Mouse (Mus musculus): ENCODE data around the gene Lcn12. TPM values are rescaled to one million over a fixed set of nuclear protein-coding genes. Genes with fewer than 3 reads are reported as not detected.

The Lcn12 gene
- polyA plus RNA-seq, 1 experiment from 2014 or later: not detected

- Histone ChIP-seq H3K4me3 (no peak overlapping the region), H3K27ac (no peak overlapping the region), H3K4me2 (peak overlapping the region; percentile 15; the same call in 1 of the 2 replicates), H3K9me3 (replicated peaks) (no peaks in the 10 kb centered on the region), H3K27me3 (replicated peaks) (0 out of 2 replicates have a peak, but pooled peaks cover 2% of the 10 kb centered on the region), H3K9ac (no peak overlapping the region; the same call in 1 of the 2 replicates), H3K4me1 (peaks cover 37% of the 10 kb centered on the region), H3K36me3 (no peaks in the 10 kb centered on the region)
- peak; percentile 78 for ATAC-seq
- 53% methylated on average over 6 of the region's 6 CpGs for whole genome bisulfite sequencing (ENCODE audit: insufficient replicate concordance)
Measured at GRCm38 (mm10) chr2:25487965-25488670, 5.6 kb downstream of the Lcn12 start.

GRCm38 (mm10) chr2:25484901-25485647 is 8.6 kb downstream of the Lcn12 start:
- Histone ChIP-seq H3K36me3 (no peaks in the 10 kb centered on the region), H3K27me3 (replicated peaks) (no peaks in the 10 kb centered on the region), H3K9ac (no peak overlapping the region), H3K4me2 (no peak overlapping the region), H3K27ac (peak overlapping the region; percentile 50), H3K4me3 (no peak overlapping the region), H3K4me1 (peaks cover 37% of the 10 kb centered on the region), H3K9me3 (replicated peaks) (no peaks in the 10 kb centered on the region)
- WGBS (ENCODE audit: insufficient replicate concordance): 53% methylated on average over 11 of the region's 11 CpGs
- ATAC-seq: peak; percentile 52

- WGBS (ENCODE audit: insufficient replicate concordance): 16% methylated on average over 7 of the region's 7 CpGs
- H3K27me3 ChIP-seq (replicated peaks): 0 out of 2 replicates have a peak, but pooled peaks cover 3% of the 10 kb centered on the region
- no peak for ATAC-seq
- no peak overlapping the region for H3K27ac ChIP-seq
- no peak overlapping the region for H3K4me3 ChIP-seq
- no peaks in the 10 kb centered on the region for H3K36me3 ChIP-seq
- no peaks in the 10 kb centered on the region for H3K9me3 ChIP-seq (replicated peaks)
- no peak overlapping the region for H3K4me2 ChIP-seq
- H3K4me1 ChIP-seq: peaks cover 32% of the 10 kb centered on the region
- no peak overlapping the region for H3K9ac ChIP-seq
Measured at GRCm38 (mm10) chr2:25482969-25483368, 10.7 kb downstream of the Lcn12 start.

- Histone ChIP-seq H3K9ac (no peak overlapping the region), H3K4me2 (no peak overlapping the region), H3K36me3 (no peaks in the 10 kb centered on the region), H3K27ac (no peak overlapping the region), H3K9me3 (replicated peaks) (no peaks in the 10 kb centered on the region), H3K4me3 (no peak overlapping the region), H3K27me3 (replicated peaks) (0 out of 2 replicates have a peak, but pooled peaks cover 3% of the 10 kb centered on the region), H3K4me1 (peaks cover 8% of the 10 kb centered on the region)
- 72% methylated on average over 1 of the region's 1 CpGs for WGBS (ENCODE audit: insufficient replicate concordance)
- no peak for ATAC-seq
Measured at GRCm38 (mm10) chr2:25480541-25480940, 13.2 kb downstream of the Lcn12 start.

- no peak for ATAC-seq
- Histone ChIP-seq H3K27me3 (replicated peaks) (0 out of 2 replicates have a peak, but pooled peaks cover 3% of the 10 kb centered on the region), H3K9ac (no peak overlapping the region), H3K4me2 (no peak overlapping the region), H3K4me3 (no peak overlapping the region), H3K4me1 (no peaks in the 10 kb centered on the region), H3K9me3 (replicated peaks) (no peaks in the 10 kb centered on the region), H3K36me3 (no peaks in the 10 kb centered on the region), H3K27ac (no peak overlapping the region)
- 54% methylated on average over 10 of the region's 10 CpGs for WGBS (ENCODE audit: insufficient replicate concordance)
Measured at GRCm38 (mm10) chr2:25479551-25480311, 14.0 kb downstream of the Lcn12 start.

GRCm38 (mm10) chr2:25477967-25478675 is 15.6 kb downstream of the Lcn12 start:
- Histone ChIP-seq H3K27ac (no peak overlapping the region), H3K36me3 (no peaks in the 10 kb centered on the region), H3K9ac (no peak overlapping the region), H3K4me3 (no peak overlapping the region), H3K9me3 (replicated peaks) (no peaks in the 10 kb centered on the region), H3K27me3 (replicated peaks) (0 out of 2 replicates have a peak, but pooled peaks cover 3% of the 10 kb centered on the region), H3K4me2 (no peak overlapping the region), H3K4me1 (no peaks in the 10 kb centered on the region)
- 79% methylated on average over 3 of the region's 3 CpGs for WGBS (ENCODE audit: insufficient replicate concordance)
- ATAC-seq: no peak

GRCm38 (mm10) chr2:25477541-25477940 is 16.2 kb downstream of the Lcn12 start:
- Histone ChIP-seq H3K36me3 (no peaks in the 10 kb centered on the region), H3K4me2 (no peak overlapping the region), H3K9ac (no peak overlapping the region), H3K4me3 (no peak overlapping the region), H3K9me3 (replicated peaks) (no peaks in the 10 kb centered on the region), H3K27me3 (replicated peaks) (0 out of 2 replicates have a peak, but pooled peaks cover 3% of the 10 kb centered on the region), H3K27ac (no peak overlapping the region), H3K4me1 (no peaks in the 10 kb centered on the region)
- no peak for ATAC-seq
- 68% methylated on average over 8 of the region's 8 CpGs for WGBS (ENCODE audit: insufficient replicate concordance)

GRCm38 (mm10) chr2:25472550-25472949 is 21.2 kb downstream of the Lcn12 start:
- Histone ChIP-seq H3K9me3 (replicated peaks) (no peaks in the 10 kb centered on the region), H3K27ac (no peak overlapping the region), H3K4me3 (no peak overlapping the region), H3K27me3 (replicated peaks) (0 out of 2 replicates have a peak, but pooled peaks cover 14% of the 10 kb centered on the region), H3K4me2 (no peak overlapping the region), H3K4me1 (no peaks in the 10 kb centered on the region), H3K36me3 (no peaks in the 10 kb centered on the region), H3K9ac (no peak overlapping the region)
- no peak for ATAC-seq
- WGBS (ENCODE audit: insufficient replicate concordance): 55% methylated on average over 2 of the region's 2 CpGs

GRCm38 (mm10) chr2:25469969-25470368 is 23.7 kb downstream of the Lcn12 start, which contains the start of gene Ptgds:
TSS of gene Ptgds (minus strand) at chr2:25470046.
- Histone ChIP-seq H3K9me3 (replicated peaks) (no peaks in the 10 kb centered on the region), H3K27ac (no peak within 1 kb of the TSS)
- WGBS (ENCODE audit: insufficient replicate concordance): 50% methylated on average over 6 of the region's 6 CpGs

GRCm38 (mm10) chr2:25468962-25469915 is 24.5 kb downstream of the Lcn12 start:
- Histone ChIP-seq H3K4me2 (no peak overlapping the region), H3K9ac (no peak overlapping the region), H3K36me3 (no peaks in the 10 kb centered on the region), H3K27ac (no peak overlapping the region), H3K27me3 (replicated peaks) (0 out of 2 replicates have a peak, but pooled peaks cover 14% of the 10 kb centered on the region), H3K9me3 (replicated peaks) (no peaks in the 10 kb centered on the region), H3K4me1 (peaks cover 10% of the 10 kb centered on the region), H3K4me3 (no peak overlapping the region)
- ATAC-seq: no peak
- 70% methylated on average over 10 of the region's 10 CpGs for WGBS (ENCODE audit: insufficient replicate concordance)

More at GRCm38 (mm10) chr2:25469969-25470368, 23.7 kb downstream of the Lcn12 start, which contains the start of gene Ptgds:
- Histone ChIP-seq H3K4me2 (no peak within 1 kb of the TSS), H3K36me3 (no peaks in the 10 kb centered on the region), H3K9ac (no peak within 1 kb of the TSS), H3K4me3 (no peak within 1 kb of the TSS), H3K27me3 (replicated peaks) (0 out of 2 replicates have a peak, but pooled peaks cover 14% of the 10 kb centered on the region), H3K4me1 (peaks cover 10% of the 10 kb centered on the region)
- ATAC-seq: no peak

Data from liver, embryonic 12.5 days (tissue).